Mouse (Mus musculus) MEL (cell line): Measurements from ENCODE around the gene Mmel1.

ENCODE experiments used
- CHD1 ChIP-seq: IDR thresholded peaks from 2 replicates; pipeline ENCODE4 v1.6.1; 2012; ENCODE audit warnings: low read depth, mild to moderate bottlenecking, inconsistent platforms, low read length, improper control_type of control experiment
- EP300 ChIP-seq, 2 experiments: IDR thresholded peaks; 2 replicates each; pipeline ENCODE4 v1.6.1; 2011; ENCODE audit warnings: improper control_type of control experiment in 2 of 2, low read length in 2 of 2, low read depth in 1 of 2, mild to moderate bottlenecking in 1 of 2
- MAFK ChIP-seq: IDR thresholded peaks from 2 replicates; pipeline ENCODE4 v1.6.1; 2011; ENCODE audit warnings: low read depth, mild to moderate bottlenecking, low read length, improper control_type of control experiment, borderline replicate concordance
- MAZ ChIP-seq: IDR thresholded peaks from 2 replicates; pipeline ENCODE4 v1.6.1; 2012; ENCODE audit warnings: low read depth, mild to moderate bottlenecking, inconsistent platforms, low read length, improper control_type of control experiment
- POLR2A ChIP-seq, 2 experiments: IDR thresholded peaks; 2 replicates each; pipeline ENCODE4 v1.6.1; 2011 to 2012; ENCODE audit warnings: low read length in 2 of 2, mild to moderate bottlenecking in 2 of 2, control low read depth in 1 of 2, improper control_type of control experiment in 1 of 2, low read depth in 1 of 2, moderate library complexity in 1 of 2; ENCODE audit not compliant: control insufficient read depth in 1 of 2, insufficient read depth in 1 of 2, poor library complexity in 1 of 2
- POLR2AphosphoS2 ChIP-seq: IDR thresholded peaks from 2 replicates; pipeline ENCODE4 v1.6.1; 2011; ENCODE audit warnings: low read length, improper control_type of control experiment
- UBTF ChIP-seq: IDR thresholded peaks from 2 replicates; pipeline ENCODE4 v1.6.1; 2012; ENCODE audit warnings: low read depth, mild to moderate bottlenecking, inconsistent platforms, low read length, improper control_type of control experiment, moderate library complexity, borderline replicate concordance; ENCODE audit not compliant: insufficient read depth

GRCm38 (mm10) chr4:154852696-154853095 is 16.7 kb upstream of the Mmel1 start:
- TF ChIP-seq POLR2A (IDR thresholded peaks at IDR 0.05; ENCODE audit: control insufficient read depth in 1 of 2, insufficient read depth in 1 of 2, low read depth in 1 of 2, low read length in 2 of 2, poor library complexity in 1 of 2) (no peak), POLR2AphosphoS2 (no peak), EP300 (IDR thresholded peaks at IDR 0.05; ENCODE audit: low read depth in 1 of 2, low read length in 2 of 2) (no peak), MAZ (no peak), CHD1 (no peak), UBTF (no peak), MAFK (no peak)
